Mouse (Mus musculus) left cerebral cortex, adult 9 months (tissue): ENCODE data around the gene Prkg1.

Experiments used
- DNase-seq, 2 experiments: peaks; one replicate each; pipeline ENCODE4 v3.0.0; 2022; ENCODE audit warnings: low spot score in 2 of 2

Prkg1 gene

GRCm38 (mm10) chr19:31621716-31622115 is 143.1 kb downstream of the Prkg1 start:
- no peak for DNase-seq

- DNase-seq = no peak
Observed at GRCm38 (mm10) chr19:31616830-31617229, 148.0 kb downstream of the Prkg1 start.

GRCm38 (mm10) chr19:31616159-31616558 is 148.7 kb downstream of the Prkg1 start:
- no peak for DNase-seq

GRCm38 (mm10) chr19:31613146-31613545 is 151.7 kb downstream of the Prkg1 start:
- no peak for DNase-seq

- no peak for DNase-seq
Observed at GRCm38 (mm10) chr19:31602578-31602977, 162.3 kb downstream of the Prkg1 start.

GRCm38 (mm10) chr19:31594011-31594410 is 170.8 kb downstream of the Prkg1 start:
- no peak for DNase-seq

GRCm38 (mm10) chr19:31590701-31591100 is 174.1 kb downstream of the Prkg1 start:
- no peak for DNase-seq

- no peak for DNase-seq
Observed at GRCm38 (mm10) chr19:31577092-31577491, 187.7 kb downstream of the Prkg1 start.

- peak; percentile 8 to 54 for DNase-seq
Observed at GRCm38 (mm10) chr19:31564329-31564728, 200.5 kb downstream of the Prkg1 start.

GRCm38 (mm10) chr19:31546063-31546462 is 218.8 kb downstream of the Prkg1 start:
- DNase-seq = no peak

- peak in 1 of 2 experiments; percentile 11 for DNase-seq
Observed at GRCm38 (mm10) chr19:31531249-31531740, 233.5 kb downstream of the Prkg1 start.

GRCm38 (mm10) chr19:31530616-31531015 is 234.2 kb downstream of the Prkg1 start:
- no peak for DNase-seq

- DNase-seq = no peak
Observed at GRCm38 (mm10) chr19:31529890-31530289, 234.9 kb downstream of the Prkg1 start.

- no peak for DNase-seq
Observed at GRCm38 (mm10) chr19:31514490-31514889, 250.3 kb downstream of the Prkg1 start.

GRCm38 (mm10) chr19:31507831-31508230 is 257.0 kb downstream of the Prkg1 start:
- no peak for DNase-seq

- no peak for DNase-seq
Observed at GRCm38 (mm10) chr19:31506296-31506695, 258.5 kb downstream of the Prkg1 start.

- no peak for DNase-seq
Observed at GRCm38 (mm10) chr19:31505041-31505440, 259.8 kb downstream of the Prkg1 start.

GRCm38 (mm10) chr19:31497386-31497785 is 267.4 kb downstream of the Prkg1 start:
- no peak for DNase-seq

GRCm38 (mm10) chr19:31489606-31490005 is 275.2 kb downstream of the Prkg1 start:
- DNase-seq = no peak

GRCm38 (mm10) chr19:31471766-31472165 is 293.1 kb downstream of the Prkg1 start:
- DNase-seq = no peak

GRCm38 (mm10) chr19:31460188-31460587 is 304.6 kb downstream of the Prkg1 start:
- no peak for DNase-seq

- DNase-seq = no peak
Observed at GRCm38 (mm10) chr19:31444101-31444500, 320.7 kb downstream of the Prkg1 start.

GRCm38 (mm10) chr19:31442311-31442710 is 322.5 kb downstream of the Prkg1 start:
- no peak for DNase-seq

GRCm38 (mm10) chr19:31433446-31433845 is 331.4 kb downstream of the Prkg1 start:
- no peak for DNase-seq
